Mouse (Mus musculus) cortical plate, adult 2 months (tissue): ENCODE results near the gene Celf1.

ENCODE experiments used
- CTCF ChIP-seq: fragments of 200-500 bp; IDR thresholded peaks from 2 replicates; pipeline ENCODE4 v1.5.1; 2011; ENCODE audit warnings: mild to moderate bottlenecking, control low read depth, low read length; ENCODE audit not compliant: insufficient read depth; ENCODE audit errors: extremely low read depth
- POLR2A ChIP-seq: fragments of 200-500 bp; IDR thresholded peaks from 2 replicates; pipeline ENCODE4 v1.6.1; 2011; ENCODE audit warnings: mild to moderate bottlenecking, low read length, control low read depth; ENCODE audit not compliant: insufficient read depth; ENCODE audit errors: extremely low read depth

GRCm38 (mm10) chr2:91058435-91058834 lies 118.3 kb downstream of the Celf1 start:
- TF ChIP-seq POLR2A (no peak), CTCF (no peak)
